Mouse (Mus musculus): ENCODE data around the gene Tgfbr3. TPM values are rescaled to one million over a fixed set of nuclear protein-coding genes. Genes with fewer than 3 reads are reported as not detected.

The Tgfbr3 gene
- polyA plus RNA-seq, 1 experiment = not detected

DNA sequence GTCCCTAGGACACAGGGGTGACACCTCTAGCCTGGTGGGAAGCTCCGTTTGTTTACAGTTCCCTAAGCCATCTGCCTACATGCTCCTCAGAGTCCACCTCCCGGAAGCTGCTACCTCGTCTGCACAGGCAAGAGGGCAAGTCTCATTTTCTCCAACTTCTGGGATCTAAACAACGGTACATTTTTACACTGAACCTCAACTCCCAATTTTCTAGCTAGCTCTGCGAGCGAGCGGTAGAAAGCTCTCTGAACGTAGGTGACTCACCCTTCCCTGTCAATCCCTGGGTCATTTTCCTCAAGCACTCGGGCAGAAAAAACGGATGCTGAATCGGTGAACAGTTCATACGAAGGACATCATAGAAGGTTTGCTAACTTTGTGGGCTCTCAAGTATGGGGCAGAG is 122.1 kb downstream of the Tgfbr3 start:
- Histone ChIP-seq H3K4me1 (ENCODE audit: control insufficient read depth, insufficient read depth, low read length) (peaks cover 11% of the 10 kb centered on the region), H3K27ac (ENCODE audit: insufficient read depth, low read depth, low read length) (peak overlapping the region; percentile 14; the same call in 1 of the 2 replicates), H3K4me3 (ENCODE audit: insufficient read depth, low read depth, low read length) (peak overlapping the region; percentile 30)
- WGBS = 10% methylated on average over 12 of the region's 12 CpGs
- TF ChIP-seq POLR2A (IDR thresholded peaks at IDR 0.05; ENCODE audit: insufficient read depth, low read depth, low read length) (no peak), CTCF (IDR thresholded peaks at IDR 0.05; ENCODE audit: insufficient read depth, low read depth, low read length) (no peak)

DNA sequence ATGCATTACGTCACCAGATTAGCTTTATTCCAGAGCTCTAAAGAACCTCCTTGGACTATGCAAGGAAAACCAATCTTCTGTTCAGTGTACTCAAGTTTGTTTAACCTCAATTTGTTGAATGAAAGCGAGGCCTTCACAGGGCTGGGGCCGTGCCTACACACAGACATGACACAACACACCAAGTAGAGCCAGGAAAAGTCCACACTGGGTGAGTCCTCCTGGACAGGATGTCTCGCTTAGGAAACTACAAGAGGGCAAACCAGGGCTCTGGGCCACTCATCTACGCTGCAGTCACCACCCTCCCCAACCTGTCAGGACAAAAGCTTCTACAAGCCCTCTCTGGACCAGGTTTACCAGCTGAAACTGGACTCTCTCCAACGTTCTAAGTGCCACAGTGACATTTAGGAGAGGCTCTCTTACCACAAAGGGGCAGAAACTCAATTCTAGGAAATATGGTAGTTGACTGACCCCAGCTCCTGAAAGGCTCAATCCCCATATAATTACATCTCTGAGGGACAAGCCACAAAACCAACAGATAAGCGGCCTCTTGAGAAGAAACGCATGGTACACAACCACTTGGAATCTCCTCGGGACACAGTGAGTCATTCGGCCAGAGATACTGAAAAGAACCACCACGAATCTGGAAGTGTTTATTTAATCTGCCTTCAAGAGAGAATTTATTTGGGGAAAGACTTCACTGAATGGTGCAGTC is 122.6 kb downstream of the Tgfbr3 start:
- Histone ChIP-seq H3K4me3 (ENCODE audit: insufficient read depth, low read depth, low read length) (peak overlapping the region; percentile 30), H3K27ac (ENCODE audit: insufficient read depth, low read depth, low read length) (peak overlapping the region; percentile 32; the same call in 1 of the 2 replicates), H3K4me1 (ENCODE audit: control insufficient read depth, insufficient read depth, low read length) (peaks cover 11% of the 10 kb centered on the region)
- 68% methylated on average over 11 of the region's 11 CpGs for WGBS
- TF ChIP-seq CTCF (IDR thresholded peaks at IDR 0.05; ENCODE audit: insufficient read depth, low read depth, low read length) (no peak), POLR2A (IDR thresholded peaks at IDR 0.05; ENCODE audit: insufficient read depth, low read depth, low read length) (no peak)

DNA sequence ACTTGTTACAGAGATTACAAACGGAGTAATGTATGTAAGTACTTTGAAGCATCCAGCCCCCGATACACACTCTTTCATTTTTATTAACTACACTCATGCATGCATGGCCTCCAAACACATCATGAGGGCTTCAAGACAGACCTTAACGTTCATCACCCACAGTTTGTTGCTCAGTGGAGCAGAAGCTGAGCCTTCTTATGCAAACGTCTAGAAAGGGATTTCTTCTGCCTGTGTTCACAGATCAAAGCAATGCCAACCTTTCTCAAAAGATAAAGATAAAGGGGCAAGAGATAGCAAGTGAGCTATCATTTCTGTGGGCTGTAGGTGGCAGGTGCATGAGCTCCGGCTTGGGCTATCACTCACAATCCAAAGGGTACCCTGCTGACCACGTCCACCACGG is 123.7 kb downstream of the Tgfbr3 start:
- WGBS = 82% methylated on average over 7 of the region's 7 CpGs
- H3K4me3 ChIP-seq (ENCODE audit: insufficient read depth, low read depth, low read length) = no peak overlapping the region
- H3K27ac ChIP-seq (ENCODE audit: insufficient read depth, low read depth, low read length) = no peak overlapping the region
- TF ChIP-seq POLR2A (IDR thresholded peaks at IDR 0.05; ENCODE audit: insufficient read depth, low read depth, low read length) (no peak), CTCF (IDR thresholded peaks at IDR 0.05; ENCODE audit: insufficient read depth, low read depth, low read length) (no peak)
- H3K4me1 ChIP-seq (ENCODE audit: control insufficient read depth, insufficient read depth, low read length) = peaks cover 11% of the 10 kb centered on the region

DNA sequence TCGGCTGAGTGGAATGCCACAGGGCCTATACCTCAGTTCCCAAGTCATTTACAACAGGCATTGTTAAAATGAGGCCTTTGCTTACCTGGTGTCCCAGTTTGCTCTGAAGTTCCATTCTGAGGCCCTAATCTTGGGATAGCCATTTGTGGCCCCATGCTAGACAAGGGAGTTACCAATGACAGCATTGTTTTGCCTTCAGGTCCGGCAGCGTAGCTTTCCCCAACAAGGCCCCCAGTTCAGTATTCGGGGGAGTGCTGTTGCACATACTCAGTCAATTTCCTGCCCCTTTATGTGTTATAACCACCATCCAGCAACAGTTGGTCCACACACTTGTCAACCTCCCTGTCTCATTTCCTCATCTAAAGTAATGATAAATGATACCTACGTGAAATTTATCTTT is 124.2 kb downstream of the Tgfbr3 start:
- Histone ChIP-seq H3K4me1 (ENCODE audit: control insufficient read depth, insufficient read depth, low read length) (peaks cover 11% of the 10 kb centered on the region), H3K27ac (ENCODE audit: insufficient read depth, low read depth, low read length) (no peak overlapping the region), H3K4me3 (ENCODE audit: insufficient read depth, low read depth, low read length) (no peak overlapping the region)
- TF ChIP-seq POLR2A (IDR thresholded peaks at IDR 0.05; ENCODE audit: insufficient read depth, low read depth, low read length) = no peak
- 97% methylated on average over 5 of the region's 5 CpGs for WGBS

DNA sequence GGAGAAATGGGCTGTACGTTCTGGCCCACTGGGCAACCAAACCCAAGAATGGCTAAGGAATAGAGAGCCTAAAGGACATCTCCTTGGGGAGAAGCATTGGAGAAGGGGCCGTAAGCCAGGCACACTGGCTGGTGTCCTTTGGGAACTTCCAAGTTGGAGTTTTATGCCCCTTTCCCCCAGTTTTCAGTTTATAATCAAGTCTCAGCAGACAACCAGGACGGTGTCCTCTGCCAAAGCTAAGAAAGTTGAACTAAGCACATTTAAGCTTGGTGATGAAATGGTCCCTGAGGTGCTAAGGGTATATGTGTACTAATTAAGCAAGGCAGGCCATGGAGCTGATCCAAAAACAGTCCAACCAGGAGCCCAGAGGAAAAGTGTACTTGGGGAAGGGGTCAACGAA is 124.6 kb downstream of the Tgfbr3 start:
- no peak overlapping the region for H3K4me3 ChIP-seq (ENCODE audit: insufficient read depth, low read depth, low read length)
- no peak overlapping the region for H3K27ac ChIP-seq (ENCODE audit: insufficient read depth, low read depth, low read length)
- TF ChIP-seq CTCF (IDR thresholded peaks at IDR 0.05; ENCODE audit: insufficient read depth, low read depth, low read length) = no peak
- TF ChIP-seq POLR2A (IDR thresholded peaks at IDR 0.05; ENCODE audit: insufficient read depth, low read depth, low read length) = no peak
- WGBS = 96% methylated on average over 4 of the region's 4 CpGs
- H3K4me1 ChIP-seq (ENCODE audit: control insufficient read depth, insufficient read depth, low read length) = peaks cover 11% of the 10 kb centered on the region

DNA sequence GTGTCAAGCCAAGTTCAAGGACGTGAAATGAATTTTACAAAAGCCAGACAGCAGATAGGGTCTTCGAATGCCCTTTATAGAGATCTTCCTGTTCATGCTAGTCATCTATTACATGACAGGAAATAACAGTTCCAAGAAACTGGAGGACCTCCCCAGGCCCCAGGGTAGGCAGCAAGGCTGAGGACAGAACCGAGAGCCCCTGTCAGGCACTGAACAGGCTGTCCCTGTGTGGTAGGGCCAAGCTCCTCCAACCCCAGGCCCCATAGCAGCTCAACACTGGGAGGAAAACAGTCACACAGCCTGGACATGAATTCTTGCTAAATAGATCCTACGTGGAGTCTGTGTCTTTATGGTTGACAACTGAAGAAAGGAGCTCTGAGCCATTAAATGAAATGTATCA is 125.3 kb downstream of the Tgfbr3 start:
- Histone ChIP-seq H3K27ac (ENCODE audit: insufficient read depth, low read depth, low read length) (no peak overlapping the region), H3K4me1 (ENCODE audit: control insufficient read depth, insufficient read depth, low read length) (peaks cover 14% of the 10 kb centered on the region), H3K4me3 (ENCODE audit: insufficient read depth, low read depth, low read length) (no peak overlapping the region)
- TF ChIP-seq CTCF (IDR thresholded peaks at IDR 0.05; ENCODE audit: insufficient read depth, low read depth, low read length) (no peak), POLR2A (IDR thresholded peaks at IDR 0.05; ENCODE audit: insufficient read depth, low read depth, low read length) (no peak)
- WGBS = 92% methylated on average over 4 of the region's 4 CpGs

DNA sequence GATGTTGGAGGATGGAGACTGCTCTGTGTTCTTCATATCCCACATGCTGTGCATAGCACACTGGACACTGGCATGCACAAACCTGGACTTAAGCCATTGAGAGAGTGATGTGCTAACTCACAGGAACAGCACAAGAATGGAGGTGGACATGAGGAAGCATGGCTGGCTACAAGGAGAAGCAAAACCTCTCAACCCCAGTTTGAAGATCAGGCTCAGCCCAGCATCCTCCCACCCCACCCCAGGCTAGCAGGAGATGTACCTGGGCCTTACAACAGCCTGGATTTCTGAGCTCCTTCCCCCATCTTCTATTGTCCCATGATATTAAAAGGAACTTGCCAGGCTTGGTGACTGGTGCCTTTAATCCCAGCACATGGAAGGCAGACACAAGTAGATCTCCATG is 126.1 kb downstream of the Tgfbr3 start:
- TF ChIP-seq CTCF (IDR thresholded peaks at IDR 0.05; ENCODE audit: insufficient read depth, low read depth, low read length) (no peak), POLR2A (IDR thresholded peaks at IDR 0.05; ENCODE audit: insufficient read depth, low read depth, low read length) (no peak)
- H3K27ac ChIP-seq (ENCODE audit: insufficient read depth, low read depth, low read length) = no peak overlapping the region
- peaks cover 14% of the 10 kb centered on the region for H3K4me1 ChIP-seq (ENCODE audit: control insufficient read depth, insufficient read depth, low read length)
- no peak overlapping the region for H3K4me3 ChIP-seq (ENCODE audit: insufficient read depth, low read depth, low read length)

DNA sequence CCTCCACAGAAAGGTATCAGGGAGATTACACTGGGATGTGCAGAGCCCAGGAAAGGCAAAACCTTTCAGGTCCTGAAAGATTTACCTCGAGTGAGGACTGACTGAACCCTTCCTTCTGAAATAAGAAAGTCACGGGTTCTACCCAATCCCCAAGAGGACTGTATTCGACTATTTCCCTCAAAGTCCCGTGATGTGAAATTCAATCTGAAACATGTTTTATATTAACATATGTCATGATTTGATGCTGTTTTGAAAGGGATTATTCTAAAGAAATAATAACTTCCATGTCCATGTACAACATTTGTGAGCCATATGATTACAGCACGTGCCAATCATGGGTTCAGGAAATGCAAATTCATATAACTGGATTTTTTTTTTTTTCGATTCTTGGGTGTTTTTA is 126.6 kb downstream of the Tgfbr3 start:
- Histone ChIP-seq H3K27ac (ENCODE audit: insufficient read depth, low read depth, low read length) (no peak overlapping the region), H3K4me3 (ENCODE audit: insufficient read depth, low read depth, low read length) (no peak overlapping the region), H3K4me1 (ENCODE audit: control insufficient read depth, insufficient read depth, low read length) (peaks cover 12% of the 10 kb centered on the region)
- TF ChIP-seq POLR2A (IDR thresholded peaks at IDR 0.05; ENCODE audit: insufficient read depth, low read depth, low read length) = no peak
- TF ChIP-seq CTCF (IDR thresholded peaks at IDR 0.05; ENCODE audit: insufficient read depth, low read depth, low read length) = no peak
- WGBS = 90% methylated on average over 6 of the region's 6 CpGs

DNA sequence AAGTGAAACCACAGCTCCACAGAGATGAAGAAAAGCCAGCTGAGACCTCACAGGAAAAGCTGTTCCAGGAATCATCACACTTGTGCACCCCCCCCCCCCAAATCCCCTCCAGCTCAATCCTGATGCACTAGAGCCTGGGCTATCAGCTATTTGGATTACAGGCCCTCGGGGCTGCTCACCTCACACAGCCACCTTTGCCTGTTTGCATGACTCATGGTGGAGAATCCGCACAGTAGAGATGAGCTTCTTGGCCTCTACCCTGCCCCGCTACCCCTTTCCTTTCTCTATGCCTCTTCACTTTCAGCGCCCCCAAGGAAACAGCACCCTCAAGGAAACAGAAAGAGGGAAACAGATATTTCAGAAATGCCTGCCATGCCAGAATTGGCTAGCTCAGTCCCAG is 127.1 kb downstream of the Tgfbr3 start:
- WGBS = 94% methylated on average over 4 of the region's 4 CpGs
- Histone ChIP-seq H3K4me3 (ENCODE audit: insufficient read depth, low read depth, low read length) (no peak overlapping the region), H3K4me1 (ENCODE audit: control insufficient read depth, insufficient read depth, low read length) (peaks cover 8% of the 10 kb centered on the region), H3K27ac (ENCODE audit: insufficient read depth, low read depth, low read length) (no peak overlapping the region)
- TF ChIP-seq CTCF (IDR thresholded peaks at IDR 0.05; ENCODE audit: insufficient read depth, low read depth, low read length) (no peak), POLR2A (IDR thresholded peaks at IDR 0.05; ENCODE audit: insufficient read depth, low read depth, low read length) (no peak)

All from olfactory bulb, adult 2 months (tissue).